Mouse (Mus musculus): ENCODE data around the gene Creb1.

Gene Creb1

GRCm38 (mm10) chr1:64532589-64533470, at the start of gene Creb1:
Gene Creb1 (plus strand): TSS chr1:64532645.
- peak; percentile 97 to 99 for DNase-seq

GRCm38 (mm10) chr1:64488521-64489029, 43.9 kb upstream of the Creb1 start:
- DNase-seq, result no peak

GRCm38 (mm10) chr1:64496803-64497202, 35.6 kb upstream of the Creb1 start:
- DNase-seq, result no peak

DNA sequence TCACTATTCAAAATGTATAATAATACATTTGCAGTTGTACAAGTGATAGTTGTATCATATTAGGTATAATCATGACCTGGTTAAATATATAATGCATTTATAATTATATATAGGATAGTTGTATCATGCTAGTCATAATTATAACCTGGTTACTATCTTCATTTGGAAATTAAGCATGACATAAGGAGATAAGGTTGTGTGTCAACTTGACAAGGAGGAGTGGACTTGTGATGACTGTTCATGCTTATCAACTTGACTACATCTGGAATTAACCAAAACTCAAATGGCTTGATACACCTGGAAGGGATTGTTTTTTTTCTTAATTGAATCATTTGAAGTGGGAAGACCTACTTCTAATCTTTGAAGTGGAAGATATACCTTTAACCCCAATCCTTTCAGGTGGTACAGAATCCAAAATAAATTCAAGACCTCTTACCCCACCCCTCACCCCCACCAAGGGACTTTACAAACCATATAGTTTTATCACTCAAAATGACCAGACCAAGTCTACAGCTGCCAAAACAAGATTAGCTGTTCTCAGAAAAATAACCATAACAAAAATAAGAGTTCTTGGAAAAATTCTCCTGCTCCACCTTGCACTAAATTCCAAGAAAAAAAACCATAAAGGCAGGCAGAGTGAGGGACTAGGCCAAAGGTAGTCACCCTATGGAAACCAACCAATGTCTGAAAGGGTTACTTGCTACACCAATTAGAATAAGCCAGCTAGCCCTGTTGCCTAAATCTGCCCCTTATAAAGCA, 30.9 kb upstream of the Creb1 start:
- DNase-seq, result no peak

DNA sequence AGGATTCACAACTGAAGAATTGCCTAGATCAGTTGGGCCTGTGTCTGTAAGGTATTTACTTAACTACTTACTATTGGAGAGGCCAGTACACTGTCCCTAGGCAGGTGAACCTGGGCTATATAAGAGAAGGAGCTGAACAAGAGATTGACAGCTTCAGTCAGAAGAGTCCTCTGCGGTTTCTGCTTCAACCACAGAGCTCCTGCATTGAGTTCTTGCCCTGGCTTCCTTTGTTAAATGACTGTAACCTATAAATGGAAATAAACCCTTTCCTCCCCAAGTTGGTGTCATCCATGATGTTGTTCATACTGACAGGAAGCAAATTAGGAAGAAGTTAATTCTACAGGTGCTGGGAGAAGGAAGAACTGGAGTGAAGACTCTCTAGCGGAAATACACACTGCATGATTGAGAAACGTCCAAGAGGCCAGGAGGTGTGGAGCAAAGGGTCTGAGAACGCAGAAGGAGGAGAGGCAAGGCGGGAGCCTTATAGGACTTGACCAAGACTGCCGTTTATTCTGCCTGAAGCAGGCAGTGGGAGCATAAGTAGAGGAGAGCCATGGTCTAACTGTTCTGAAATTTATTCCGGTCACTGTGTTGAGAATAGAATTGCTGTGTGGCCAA, 23.9 kb upstream of the Creb1 start:
- no peak for DNase-seq

DNA sequence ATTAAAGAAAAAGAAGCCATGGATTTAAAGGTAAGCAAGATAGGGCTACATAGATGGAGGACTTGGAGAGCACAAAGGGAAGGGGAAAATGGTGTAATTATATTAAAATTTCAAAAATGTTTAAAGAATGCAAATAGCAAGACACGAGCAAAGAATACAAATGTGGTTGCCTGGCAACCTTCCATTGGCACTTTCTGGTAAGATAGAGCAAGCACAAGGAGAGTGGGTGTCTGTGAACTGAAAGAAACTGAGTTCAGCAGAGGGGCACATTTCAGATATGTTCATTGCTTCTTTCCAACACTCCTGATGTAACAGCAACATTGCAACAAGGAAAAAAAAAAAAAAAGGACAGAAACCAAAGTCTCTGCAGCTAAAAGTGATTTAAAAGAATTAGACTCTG, 22.8 kb upstream of the Creb1 start:
- DNase-seq, result no peak

DNA sequence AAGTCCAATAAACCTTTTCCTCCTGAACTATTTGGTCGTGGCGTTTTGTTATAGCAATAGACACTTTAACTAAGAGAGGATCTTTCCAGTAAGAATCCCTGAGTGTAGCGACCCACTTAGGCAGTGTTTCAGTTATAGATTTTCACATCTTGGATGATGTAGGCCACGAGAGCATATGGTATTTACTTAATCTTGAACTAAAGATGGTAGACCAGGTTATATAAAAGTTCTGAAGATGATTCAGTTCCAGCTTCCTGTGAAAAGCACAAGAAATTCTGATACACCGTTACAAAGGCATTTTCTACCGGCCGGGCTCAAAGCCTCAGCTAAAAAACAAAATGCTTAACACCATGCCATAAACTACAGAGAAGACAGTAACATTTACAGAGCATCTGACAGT, 18.3 kb upstream of the Creb1 start:
- no peak for DNase-seq

DNA sequence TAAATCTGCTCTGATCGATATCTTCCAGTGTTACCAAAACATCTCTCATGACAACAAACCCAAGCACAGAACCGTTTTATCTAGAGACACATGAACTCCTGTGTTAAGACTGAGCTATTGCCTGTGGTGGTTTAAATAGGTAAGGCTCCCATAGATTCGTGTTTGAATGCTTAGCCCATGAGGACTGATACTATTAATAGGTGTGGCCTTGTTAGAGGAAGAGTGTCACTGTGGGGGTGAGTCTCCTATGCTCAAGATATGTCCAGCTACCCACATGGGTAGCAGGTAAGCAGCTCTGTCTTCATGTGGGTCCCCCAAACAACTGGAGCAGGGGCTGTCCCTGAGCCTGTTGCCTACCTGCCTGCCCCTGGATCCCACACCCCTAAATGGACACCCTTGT, 15.9 kb upstream of the Creb1 start:
- no peak for DNase-seq

GRCm38 (mm10) chr1:64518480-64518879, 14.0 kb upstream of the Creb1 start:
- no peak for DNase-seq

DNA sequence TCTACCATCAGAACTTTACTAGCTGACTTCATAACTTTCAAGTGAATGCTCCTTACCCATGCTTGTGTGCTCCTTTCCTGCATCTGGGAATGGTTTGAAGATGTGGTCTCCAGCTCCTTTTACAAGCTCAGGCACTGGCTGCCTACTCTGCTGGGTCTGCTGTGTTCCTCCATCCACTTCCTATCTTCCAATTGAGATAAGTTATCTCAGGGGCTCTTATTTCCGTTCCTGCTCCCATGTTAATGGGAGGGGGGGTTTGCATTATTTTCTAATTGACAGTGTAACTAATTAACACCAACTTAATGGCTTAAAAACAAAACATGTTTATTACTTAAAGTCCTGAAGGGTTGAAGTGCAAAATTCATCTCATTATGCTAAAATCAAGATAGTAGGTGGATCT, 13.1 kb upstream of the Creb1 start:
- DNase-seq, result no peak

DNA sequence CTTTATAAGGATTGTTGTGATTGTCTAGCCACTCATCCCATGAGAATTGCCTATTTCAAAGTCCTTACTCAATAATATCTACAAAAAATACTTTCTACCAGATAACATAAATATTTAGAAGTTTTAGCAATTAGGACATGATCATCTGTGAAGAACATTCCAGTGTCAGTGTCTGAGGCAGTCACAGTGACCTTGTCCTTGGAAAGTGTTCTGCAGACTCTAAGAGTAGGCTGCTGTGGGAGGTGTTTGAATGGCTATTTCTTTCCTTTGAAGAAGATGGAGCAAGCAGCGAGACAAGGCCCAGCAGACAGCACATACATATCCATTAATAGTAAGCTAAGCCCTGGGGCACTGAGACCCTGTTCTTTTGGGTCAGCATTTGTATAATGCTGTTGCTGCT, 12.5 kb upstream of the Creb1 start:
- DNase-seq, result no peak

GRCm38 (mm10) chr1:64521734-64522133, 10.7 kb upstream of the Creb1 start:
- DNase-seq, result peak in 1 of 2 experiments; percentile 9

GRCm38 (mm10) chr1:64522637-64523036, 9.8 kb upstream of the Creb1 start:
- no peak for DNase-seq

DNA sequence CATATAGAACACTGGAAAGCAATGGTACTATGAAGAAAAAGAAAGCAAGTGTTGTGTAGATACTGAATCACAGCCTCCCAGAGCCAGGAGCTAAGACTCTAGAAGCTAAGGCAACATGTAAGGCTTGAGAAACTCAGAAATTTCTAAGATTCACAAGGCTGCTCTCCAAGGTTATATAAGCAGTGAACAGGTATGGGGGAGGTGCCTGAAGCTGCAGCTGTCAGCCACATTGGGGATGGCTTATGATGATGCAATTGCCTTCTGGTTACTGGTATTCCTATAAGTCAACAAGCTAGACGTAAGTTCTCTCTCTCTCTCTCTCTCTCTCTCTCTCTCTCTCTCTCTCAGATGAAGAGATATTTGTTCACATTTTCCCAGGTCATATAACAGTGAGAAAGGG, 9.3 kb upstream of the Creb1 start:
- DNase-seq, result no peak

DNA sequence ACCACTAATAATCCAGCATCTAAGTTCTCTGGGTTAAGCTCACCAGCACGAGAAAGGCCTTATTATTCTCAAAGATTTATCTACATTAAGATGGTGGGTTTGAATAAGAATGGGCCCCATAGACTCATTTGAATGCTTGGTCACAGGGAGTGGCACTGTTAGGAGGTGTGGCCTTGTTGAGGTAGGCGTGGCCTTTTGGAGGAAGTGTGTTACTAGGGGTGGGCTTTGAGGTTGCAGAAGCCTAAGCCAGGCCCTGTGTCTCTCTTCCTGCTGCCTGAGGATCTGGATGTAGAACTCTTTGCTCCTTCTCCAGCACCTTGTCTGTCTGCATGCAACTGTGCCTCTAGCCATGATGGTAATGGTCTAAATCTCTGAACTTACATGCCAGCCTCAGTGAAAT, 7.8 kb upstream of the Creb1 start:
- DNase-seq, result no peak

GRCm38 (mm10) chr1:64527626-64528025, 4.8 kb upstream of the Creb1 start:
- DNase-seq, result no peak

DNA sequence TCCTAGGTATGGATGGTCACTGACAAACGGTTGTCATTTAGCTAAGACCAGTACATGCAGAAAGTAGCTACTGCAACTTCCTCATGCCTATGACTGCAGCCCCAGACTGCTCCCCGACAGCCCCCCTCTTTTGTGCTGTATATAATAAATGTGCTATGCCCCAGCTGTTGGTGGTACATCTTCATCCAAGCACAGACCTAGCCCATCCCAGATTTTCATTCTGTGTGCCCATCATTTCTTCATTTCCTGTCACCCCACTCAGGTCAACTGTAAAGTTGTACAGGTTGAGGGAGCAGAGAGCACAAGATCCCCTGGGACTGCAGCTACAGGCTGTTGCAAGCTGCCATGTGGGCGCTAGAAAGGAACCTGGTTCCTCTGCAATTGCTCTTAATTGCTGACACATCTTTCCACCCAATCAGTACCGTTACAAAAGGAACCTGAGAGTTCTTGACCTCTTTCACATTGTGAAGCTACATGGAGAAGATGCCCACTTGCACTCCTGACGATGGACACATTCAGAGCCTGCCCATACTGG, 2.6 kb upstream of the Creb1 start:
- no peak for DNase-seq

GRCm38 (mm10) chr1:64531548-64531947, 897 bp upstream of the Creb1 start:
- no peak for DNase-seq

- no peak for DNase-seq
These were observed 350 bp upstream of the Creb1 start for GRCm38 (mm10) chr1:64532067-64532523.

DNA sequence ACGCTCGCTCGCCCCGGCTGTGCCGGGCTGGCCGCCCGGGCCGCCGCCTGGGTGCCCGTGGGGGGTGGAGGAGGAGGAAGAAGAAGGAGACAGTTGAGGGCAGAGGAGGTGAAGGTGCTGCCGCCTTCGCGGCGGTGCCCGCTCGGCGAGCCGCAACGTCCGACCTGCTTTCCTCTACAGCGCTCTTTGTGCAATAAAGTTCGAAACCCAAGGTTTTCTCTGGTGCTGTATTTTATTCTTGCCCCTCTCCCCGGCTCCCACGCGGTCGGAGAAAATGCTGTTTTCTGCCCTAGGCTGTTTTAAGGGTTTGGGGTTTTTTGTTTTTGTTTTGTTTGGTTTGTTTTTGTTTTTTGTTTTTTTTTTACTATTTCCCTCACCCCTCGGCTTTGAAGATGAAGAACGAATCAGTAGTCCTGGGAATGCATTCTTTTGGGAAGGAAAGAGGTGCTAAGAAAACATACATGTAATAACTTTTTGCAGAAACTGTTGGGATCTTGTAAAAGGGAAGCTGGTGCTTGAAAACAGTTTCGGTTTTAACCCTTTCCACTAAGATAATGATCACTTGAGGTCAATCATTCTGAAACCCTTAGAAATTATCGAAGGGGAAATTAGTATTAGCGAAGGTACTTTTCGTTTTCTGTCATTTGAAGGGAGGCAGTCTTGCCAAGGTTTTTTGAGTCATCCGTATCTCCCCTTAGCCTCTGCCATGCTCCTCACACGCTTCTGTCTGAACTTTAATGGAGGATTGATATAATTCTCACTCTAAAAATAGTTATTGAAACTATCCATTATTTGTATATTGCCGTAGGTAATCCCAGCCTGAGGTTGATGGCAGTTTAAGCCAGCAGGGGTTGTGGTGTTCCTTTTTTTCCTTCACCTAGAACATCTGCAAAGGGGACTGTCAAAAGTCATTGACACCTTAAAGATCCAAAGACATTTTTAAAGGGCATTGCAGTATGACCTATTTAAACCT, 1.3 kb downstream of the Creb1 start:
- DNase-seq, result peak; percentile 64 to 69

DNA sequence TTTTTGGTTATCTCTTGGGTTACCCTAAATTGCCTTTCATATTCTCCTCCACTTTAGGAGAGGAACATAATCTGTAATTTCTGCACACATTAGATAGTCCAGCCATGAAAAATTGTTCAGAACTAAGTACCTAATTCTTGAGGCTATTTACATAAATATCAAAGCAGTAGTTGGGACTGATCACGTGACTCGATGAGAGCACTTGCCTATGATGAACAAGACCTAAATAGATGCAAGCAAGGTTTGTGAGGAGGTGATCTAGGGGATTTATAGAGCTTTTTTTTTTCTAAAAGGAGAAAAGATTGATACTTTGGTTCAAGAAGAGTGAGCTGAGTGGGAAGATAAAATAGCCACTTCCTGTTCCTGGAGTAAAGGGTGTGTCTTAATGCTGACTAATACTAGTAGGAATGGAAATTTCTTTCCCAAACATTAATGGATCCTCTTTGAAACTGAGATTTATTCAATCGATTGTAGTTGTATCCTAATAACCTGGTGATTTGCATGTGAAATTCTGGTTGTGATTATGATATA, 6.5 kb downstream of the Creb1 start:
- no peak for DNase-seq

DNA sequence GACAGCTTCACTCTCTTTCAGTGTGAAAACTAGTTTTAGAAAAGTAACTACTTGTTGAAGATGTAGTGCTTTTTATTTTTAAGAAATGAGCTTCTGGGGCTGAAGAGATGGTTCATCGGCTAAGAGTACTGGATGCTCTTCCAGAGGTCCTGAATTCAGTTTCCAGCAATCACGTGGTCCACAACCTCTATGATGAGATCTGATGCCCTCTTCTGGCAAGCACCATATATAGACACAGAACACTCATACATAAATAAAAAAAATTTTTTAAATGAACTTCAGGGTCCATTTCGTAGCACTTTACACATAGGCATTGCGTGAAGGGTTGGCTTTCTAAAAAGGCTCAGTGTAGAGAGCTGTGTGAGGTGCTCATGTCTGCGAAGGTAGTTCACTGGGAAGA, 11.3 kb downstream of the Creb1 start:
- no peak for DNase-seq

Measured in cerebellum, adult 18-20 months (tissue).